Mouse (Mus musculus): ENCODE data around the gene Nat10. TPM values are rescaled to one million over a fixed set of nuclear protein-coding genes. Genes with fewer than 3 reads are reported as not detected.

Nat10 gene
- total and polyA plus RNA-seq, 3 experiments, result 14.0 to 26.1 (median 14.2) TPM

DNA sequence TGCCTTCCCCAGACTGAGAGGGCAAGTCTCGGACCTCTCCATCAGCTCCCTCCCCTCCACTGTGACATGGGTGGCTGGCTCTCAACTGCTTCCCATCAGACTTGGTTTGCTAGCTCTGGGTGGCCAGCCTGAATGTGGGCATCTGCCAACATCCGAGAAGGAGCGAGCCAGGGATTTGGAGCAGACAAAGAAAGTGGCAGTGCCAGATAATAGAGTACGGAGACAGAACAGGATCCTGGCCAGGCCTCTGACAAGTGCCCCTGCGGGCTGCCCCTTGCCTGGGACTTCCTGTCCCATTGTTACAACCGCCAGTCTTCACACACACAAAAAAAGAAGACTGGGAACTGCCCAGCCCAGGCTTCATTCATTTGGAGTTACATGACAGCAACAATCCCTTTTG lies 70.6 kb downstream of the Nat10 start:
- Histone ChIP-seq H3K36me3 (ENCODE audit: control insufficient read depth, insufficient read depth, low read length) (no peaks in the 10 kb centered on the region; the same call in 1 of the 2 replicates), H3K27ac (no peak overlapping the region), H3K4me3 (no peak overlapping the region), H3K79me2 (replicated peaks; ENCODE audit: control insufficient read depth, insufficient read depth, low read length) (no peaks in the 10 kb centered on the region; the same call in 1 of the 2 replicates), H3K9ac (ENCODE audit: low read depth, low read length) (no peak overlapping the region), H3K4me1 (ENCODE audit: control insufficient read depth, insufficient read depth, low read length) (peaks cover 2% of the 10 kb centered on the region; the same call in 1 of the 2 replicates), H3K27me3 (ENCODE audit: control insufficient read depth, insufficient read depth, low read length) (no peaks in the 10 kb centered on the region)
- 23% methylated on average over 6 of the region's 6 CpGs for WGBS
- TF ChIP-seq EP300 (IDR thresholded peaks at IDR 0.05; ENCODE audit: insufficient read depth, low read depth, low read length) (no peak), POLR2A (IDR thresholded peaks at IDR 0.05; ENCODE audit: insufficient read depth, low read depth, low read length) (no peak), CTCF (IDR thresholded peaks at IDR 0.05) (no peak)
- intact Hi-C loops (cut with DNase I), result no loop called here
- DNase-seq, result peak; percentile 45 to 78

DNA sequence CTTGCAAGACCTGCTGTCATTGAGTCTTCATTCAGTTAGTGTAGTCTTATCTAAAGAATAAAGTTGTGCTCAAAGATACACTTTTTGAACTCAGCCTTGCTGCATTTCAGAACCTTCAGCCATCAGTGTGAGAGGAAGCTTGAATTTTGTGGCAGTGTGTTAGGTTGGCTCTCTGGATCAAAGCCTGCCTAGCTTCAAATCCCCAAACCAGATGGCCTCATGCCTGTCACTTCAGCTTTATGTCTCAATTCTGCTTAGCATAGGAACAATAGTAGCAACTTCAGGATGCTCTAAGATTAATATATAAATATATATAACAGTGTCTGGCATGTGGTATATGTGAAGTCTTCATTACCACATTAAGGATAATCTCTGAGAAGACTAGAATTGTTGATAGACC lies 73.2 kb downstream of the Nat10 start:
- TF ChIP-seq CTCF (IDR thresholded peaks at IDR 0.05) (no peak), EP300 (IDR thresholded peaks at IDR 0.05; ENCODE audit: insufficient read depth, low read depth, low read length) (no peak), POLR2A (IDR thresholded peaks at IDR 0.05; ENCODE audit: insufficient read depth, low read depth, low read length) (no peak)
- Histone ChIP-seq H3K79me2 (replicated peaks; ENCODE audit: control insufficient read depth, insufficient read depth, low read length) (no peaks in the 10 kb centered on the region), H3K4me3 (no peak overlapping the region), H3K9ac (ENCODE audit: low read depth, low read length) (no peak overlapping the region), H3K4me1 (ENCODE audit: control insufficient read depth, insufficient read depth, low read length) (peaks cover 5% of the 10 kb centered on the region; the same call in 1 of the 2 replicates), H3K27me3 (ENCODE audit: control insufficient read depth, insufficient read depth, low read length) (no peaks in the 10 kb centered on the region), H3K27ac (no peak overlapping the region), H3K36me3 (ENCODE audit: control insufficient read depth, insufficient read depth, low read length) (no peaks in the 10 kb centered on the region; the same call in 1 of the 2 replicates)
- intact Hi-C loops (cut with DNase I), result no loop called here
- no peak for DNase-seq

DNA sequence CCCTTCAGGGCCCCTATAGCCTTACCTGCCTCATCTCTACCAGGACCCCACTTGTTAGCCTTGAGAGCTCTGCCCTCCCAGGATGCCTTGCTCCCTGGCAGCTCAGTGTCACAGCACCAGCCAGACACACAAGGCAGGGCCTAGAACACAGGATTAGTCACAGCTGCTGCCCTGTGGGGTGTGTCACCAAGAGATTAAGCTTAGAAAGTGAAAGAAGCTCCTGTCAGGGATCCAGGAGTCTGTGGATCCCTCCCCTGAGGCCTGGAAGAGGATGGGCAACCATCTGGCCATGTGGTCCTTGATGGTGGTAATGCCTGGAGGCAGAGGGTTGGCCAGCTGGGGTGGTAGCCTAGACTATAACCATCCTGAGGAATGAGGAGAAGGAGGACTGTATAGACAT lies 73.9 kb downstream of the Nat10 start:
- no peak for TF ChIP-seq EP300 (IDR thresholded peaks at IDR 0.05; ENCODE audit: insufficient read depth, low read depth, low read length)
- TF ChIP-seq POLR2A (IDR thresholded peaks at IDR 0.05; ENCODE audit: insufficient read depth, low read depth, low read length), result no peak
- TF ChIP-seq CTCF (IDR thresholded peaks at IDR 0.05), result no peak
- Histone ChIP-seq H3K27me3 (ENCODE audit: control insufficient read depth, insufficient read depth, low read length) (no peaks in the 10 kb centered on the region), H3K79me2 (replicated peaks; ENCODE audit: control insufficient read depth, insufficient read depth, low read length) (no peaks in the 10 kb centered on the region), H3K4me3 (no peak overlapping the region), H3K27ac (no peak overlapping the region), H3K36me3 (ENCODE audit: control insufficient read depth, insufficient read depth, low read length) (no peaks in the 10 kb centered on the region; the same call in 1 of the 2 replicates), H3K9ac (ENCODE audit: low read depth, low read length) (no peak overlapping the region), H3K4me1 (ENCODE audit: control insufficient read depth, insufficient read depth, low read length) (peaks cover 6% of the 10 kb centered on the region)
- intact Hi-C loops (cut with DNase I), result no loop called here
- DNase-seq, result no peak

DNA sequence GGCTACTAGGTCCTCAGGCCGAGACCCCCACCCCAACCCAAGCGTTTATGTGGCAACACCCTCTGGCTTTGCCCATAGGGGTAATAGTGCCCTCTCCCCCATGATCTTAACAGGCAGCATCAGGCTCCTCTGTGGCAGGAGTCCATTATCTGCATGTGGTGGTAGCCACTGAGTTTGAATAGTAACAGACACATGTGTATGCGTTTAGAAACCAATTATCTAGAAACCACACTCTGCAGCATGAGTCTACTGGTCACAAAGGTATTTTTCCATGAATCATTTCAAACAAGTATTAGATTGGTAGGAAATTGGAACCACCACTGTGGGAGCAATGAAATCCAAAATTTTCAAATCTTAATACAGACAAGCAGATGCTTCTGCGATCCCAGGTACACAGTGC lies 75.5 kb downstream of the Nat10 start:
- Histone ChIP-seq H3K36me3 (ENCODE audit: control insufficient read depth, insufficient read depth, low read length) (no peaks in the 10 kb centered on the region; the same call in 1 of the 2 replicates), H3K79me2 (replicated peaks; ENCODE audit: control insufficient read depth, insufficient read depth, low read length) (no peaks in the 10 kb centered on the region), H3K27ac (no peak overlapping the region), H3K27me3 (ENCODE audit: control insufficient read depth, insufficient read depth, low read length) (no peaks in the 10 kb centered on the region), H3K9ac (ENCODE audit: low read depth, low read length) (no peak overlapping the region), H3K4me1 (ENCODE audit: control insufficient read depth, insufficient read depth, low read length) (peaks cover 4% of the 10 kb centered on the region), H3K4me3 (no peak overlapping the region)
- intact Hi-C loops (cut with DNase I), result no loop called here
- no peak for DNase-seq
- 83% methylated on average over 4 of the region's 4 CpGs for WGBS
- no peak for TF ChIP-seq CTCF (IDR thresholded peaks at IDR 0.05)
- TF ChIP-seq POLR2A (IDR thresholded peaks at IDR 0.05; ENCODE audit: insufficient read depth, low read depth, low read length), result no peak
- no peak for TF ChIP-seq EP300 (IDR thresholded peaks at IDR 0.05; ENCODE audit: insufficient read depth, low read depth, low read length)

DNA sequence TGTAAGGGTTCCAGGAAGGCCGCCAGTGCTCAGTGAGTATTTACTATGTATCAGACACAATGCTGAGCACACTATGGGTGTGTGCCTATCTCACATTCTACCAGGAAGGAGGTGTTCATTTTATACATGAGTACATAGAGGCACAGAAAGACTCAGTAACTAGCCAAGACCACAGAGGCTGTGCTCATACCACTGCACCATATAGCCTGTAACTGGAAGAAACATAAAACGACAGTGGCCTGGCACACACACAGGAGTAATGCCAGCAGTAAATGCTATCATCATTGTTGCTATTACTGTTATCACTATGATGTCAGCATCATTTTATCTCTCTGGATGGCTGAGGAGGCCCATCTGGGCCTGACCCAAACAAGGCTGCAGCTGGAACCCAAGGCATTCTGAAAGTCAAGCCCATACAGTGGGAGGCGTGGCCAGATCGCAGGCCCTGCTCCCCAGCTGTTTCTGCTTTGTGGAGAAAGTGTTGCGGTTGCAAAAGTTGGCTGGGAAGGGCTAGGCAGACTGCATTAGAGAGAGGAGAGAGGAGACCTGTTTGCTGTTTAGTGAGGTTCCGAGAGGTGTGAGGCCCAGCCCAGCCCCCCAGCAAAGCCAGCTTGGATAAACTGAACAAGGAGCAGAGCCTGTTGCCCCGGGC lies 76.0 kb downstream of the Nat10 start:
- H3K27ac ChIP-seq, result no peak overlapping the region

DNA sequence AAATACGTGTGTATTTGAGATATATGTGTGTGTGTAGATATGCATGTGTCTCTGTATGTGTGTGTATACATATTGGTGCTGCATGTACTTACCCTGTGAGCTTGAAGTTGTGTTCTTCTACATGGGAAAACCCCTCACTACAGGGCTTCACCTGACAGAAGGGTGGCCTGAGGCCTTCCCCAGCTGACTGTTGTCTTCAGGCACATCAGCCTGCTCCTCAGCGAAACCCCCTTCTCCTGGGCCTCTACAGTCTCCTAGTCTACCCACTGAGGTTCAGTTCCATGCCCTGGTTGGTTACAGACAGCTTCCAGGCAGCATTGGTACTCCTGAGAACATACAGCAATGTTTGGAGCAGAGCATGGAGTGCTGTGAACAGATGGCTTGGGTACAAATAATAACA lies 76.6 kb downstream of the Nat10 start:
- no peaks in the 10 kb centered on the region for H3K27me3 ChIP-seq (ENCODE audit: control insufficient read depth, insufficient read depth, low read length)
- H3K4me3 ChIP-seq, result no peak overlapping the region
- H3K4me1 ChIP-seq (ENCODE audit: control insufficient read depth, insufficient read depth, low read length), result peaks cover 4% of the 10 kb centered on the region
- TF ChIP-seq POLR2A (IDR thresholded peaks at IDR 0.05; ENCODE audit: insufficient read depth, low read depth, low read length) (no peak), EP300 (IDR thresholded peaks at IDR 0.05; ENCODE audit: insufficient read depth, low read depth, low read length) (no peak), CTCF (IDR thresholded peaks at IDR 0.05) (no peak)
- H3K36me3 ChIP-seq (ENCODE audit: control insufficient read depth, insufficient read depth, low read length), result no peaks in the 10 kb centered on the region
- intact Hi-C loops (cut with DNase I), result no loop called here
- H3K9ac ChIP-seq (ENCODE audit: low read depth, low read length), result no peak overlapping the region
- no peak for DNase-seq
- no peaks in the 10 kb centered on the region for H3K79me2 ChIP-seq (replicated peaks; ENCODE audit: control insufficient read depth, insufficient read depth, low read length)
- H3K27ac ChIP-seq, result no peak overlapping the region
- 89% methylated on average over 2 of the region's 2 CpGs for WGBS

More for the DNA sequence above, 76.0 kb downstream of the Nat10 start:
- no peaks in the 10 kb centered on the region for H3K27me3 ChIP-seq (ENCODE audit: control insufficient read depth, insufficient read depth, low read length)
- intact Hi-C loops (cut with DNase I), result no loop called here
- no peak overlapping the region for H3K9ac ChIP-seq (ENCODE audit: low read depth, low read length)
- H3K79me2 ChIP-seq (replicated peaks; ENCODE audit: control insufficient read depth, insufficient read depth, low read length), result no peaks in the 10 kb centered on the region
- WGBS, result 65% methylated on average over 7 of the region's 7 CpGs
- no peak for TF ChIP-seq CTCF (IDR thresholded peaks at IDR 0.05)
- no peak for DNase-seq
- H3K4me3 ChIP-seq, result no peak overlapping the region
- H3K4me1 ChIP-seq (ENCODE audit: control insufficient read depth, insufficient read depth, low read length), result peaks cover 4% of the 10 kb centered on the region
- no peaks in the 10 kb centered on the region; the same call in 1 of the 2 replicates for H3K36me3 ChIP-seq (ENCODE audit: control insufficient read depth, insufficient read depth, low read length)

Measured in heart, adult 2 months (tissue).